Mouse (Mus musculus) limb, embryonic 14.5 days (tissue): ENCODE data around the gene Tmem266. TPM values are rescaled to one million over a fixed set of nuclear protein-coding genes. Genes with fewer than 3 reads are reported as not detected.

Source experiments
- ATAC-seq: fragments of 200-750 bp; cut with Nextera tagmentation; 2 replicates; pipeline ENCODE4 v1.8.0; 2017; ENCODE audit warnings: low read depth, moderate number of reproducible peaks, moderate TSS enrichment; ENCODE audit not compliant: low FRiP score
- DNase-seq: peaks from one replicate; pipeline ENCODE4 v3.0.0-alpha.2; 2015; ENCODE audit warnings: low spot score
- H3K27ac ChIP-seq: fragments of 300-500 bp; sonication (generic); replicated peaks from 2 replicates; pipeline ENCODE4 v1.5.1; 2014; ENCODE audit warnings: low read depth, mild to moderate bottlenecking, low read length, moderate library complexity, mixed read lengths
- H3K27me3 ChIP-seq: fragments of 300-500 bp; sonication (generic); 2 replicates; pipeline ENCODE4 v1.6.1; 2014; ENCODE audit warnings: low read length, mixed read lengths; ENCODE audit not compliant: control insufficient read depth, insufficient read depth
- H3K36me3 ChIP-seq: fragments of 300-500 bp; sonication (generic); 2 replicates; pipeline ENCODE4 v1.6.1; 2014; ENCODE audit warnings: mild to moderate bottlenecking, low read length, moderate library complexity, mixed read lengths; ENCODE audit not compliant: control insufficient read depth, insufficient read depth
- H3K4me1 ChIP-seq: fragments of 300-500 bp; sonication (generic); 2 replicates; pipeline ENCODE4 v1.6.1; 2014; ENCODE audit warnings: antibody characterized with exemption, low read length, mixed read lengths; ENCODE audit not compliant: control insufficient read depth, insufficient read depth
- H3K4me2 ChIP-seq: fragments of 300-500 bp; sonication (generic); replicated peaks from 2 replicates; pipeline ENCODE4 v1.6.1; 2014; ENCODE audit warnings: low read depth, mild to moderate bottlenecking, low read length, moderate library complexity; ENCODE audit not compliant: severe bottlenecking
- H3K4me3 ChIP-seq: fragments of 300-500 bp; sonication (generic); replicated peaks from 2 replicates; pipeline ENCODE4 v1.5.1; 2014; ENCODE audit warnings: low read length
- H3K9ac ChIP-seq: fragments of 300-500 bp; sonication (generic); 2 replicates; pipeline ENCODE4 v1.6.1; 2014; ENCODE audit warnings: mild to moderate bottlenecking, low read depth, low read length, moderate library complexity; ENCODE audit not compliant: severe bottlenecking
- H3K9me3 ChIP-seq: fragments of 300-500 bp; sonication (generic); 2 replicates; pipeline ENCODE4 v1.6.1; 2016; ENCODE audit warnings: low read length; ENCODE audit not compliant: control insufficient read depth
- POLR2A ChIP-seq: fragments of 200-500 bp; IDR thresholded peaks from 2 replicates; pipeline ENCODE4 v1.8.0; 2012; ENCODE audit warnings: inconsistent platforms, mild to moderate bottlenecking, moderate library complexity, borderline replicate concordance; ENCODE audit not compliant: insufficient read depth, insufficient read length; ENCODE audit errors: extremely low read depth
- whole genome bisulfite sequencing: fragments of 180-500 bp; shearing (Covaris S2); extraction: QIAGEN DNeasy Blood & Tissue Kit; methylation state at CpG from one replicate; pipeline ENCODE4 v1.1.7; 2014; 5-methylcytosine and 5-hydroxymethylcytosine counted together
- polyA plus RNA-seq, 2 experiments: library from polyadenylated mRNA; depleted of rRNA in 1 of 2; stranded (reverse) in 1 of 2; unstranded in 1 of 2; fragments of >200 nt; fragmentation: Nextera tagmentation in 1 of 2; extraction: Ambion mirVana in 1 of 2; gene quantifications; 2 replicates each; pipeline versions ENCODE4 v1.2.1 to v1.2.3; 2012 to 2014

Gene Tmem266
- polyA plus RNA-seq, 2 experiments, result 0.40 to 1.3 TPM

GRCm38 (mm10) chr9:55439206-55439780 lies 112.6 kb downstream of the Tmem266 start:
- Histone ChIP-seq H3K9ac (no peak overlapping the region), H3K9me3 (no peaks in the 10 kb centered on the region), H3K4me1 (0 out of 2 replicates have a peak, but pooled peaks cover 4% of the 10 kb centered on the region), H3K4me2 (no peak overlapping the region), H3K36me3 (no peaks in the 10 kb centered on the region), H3K4me3 (no peak overlapping the region), H3K27me3 (no peaks in the 10 kb centered on the region), H3K27ac (no peak overlapping the region)
- no peak for ATAC-seq
- DNase-seq, result no peak
- TF ChIP-seq POLR2A, result no peak
- 83% methylated on average over 5 of the region's 5 CpGs for WGBS

GRCm38 (mm10) chr9:55447509-55447908 lies 120.8 kb downstream of the Tmem266 start:
- H3K36me3 ChIP-seq, result no peaks in the 10 kb centered on the region
- H3K27ac ChIP-seq, result no peak overlapping the region
- no peaks in the 10 kb centered on the region for H3K9me3 ChIP-seq
- 88% methylated on average over 4 of the region's 4 CpGs for WGBS
- H3K9ac ChIP-seq, result no peak overlapping the region
- H3K27me3 ChIP-seq, result no peaks in the 10 kb centered on the region
- no peak overlapping the region for H3K4me2 ChIP-seq
- DNase-seq, result no peak
- no peak for ATAC-seq
- no peak for TF ChIP-seq POLR2A
- H3K4me1 ChIP-seq, result peaks cover 23% of the 10 kb centered on the region
- no peak overlapping the region for H3K4me3 ChIP-seq

DNA sequence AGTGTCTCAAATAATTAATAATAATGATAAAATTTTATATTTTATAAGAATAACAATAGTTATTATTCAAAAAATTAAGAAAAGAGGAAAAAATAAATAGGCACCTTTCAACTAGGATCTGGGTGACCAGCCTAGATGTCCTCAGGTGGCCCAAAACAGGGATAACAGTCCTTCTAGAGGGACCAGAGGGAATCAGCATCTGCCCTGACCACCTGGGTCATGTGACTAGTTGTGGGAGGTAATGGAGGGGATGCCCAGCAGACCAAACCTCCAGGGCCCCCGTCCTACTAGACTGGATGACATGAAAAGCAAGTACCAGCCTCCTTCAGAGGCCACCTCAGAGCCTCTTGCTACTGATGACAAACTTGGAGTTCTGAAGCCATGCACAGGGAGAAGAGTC lies 122.4 kb downstream of the Tmem266 start:
- 56% methylated on average over 1 of the region's 1 CpGs for WGBS
- no peak overlapping the region for H3K4me3 ChIP-seq
- H3K27ac ChIP-seq, result peak overlapping the region; percentile 62
- H3K4me2 ChIP-seq, result no peak overlapping the region
- peaks cover 19% of the 10 kb centered on the region for H3K4me1 ChIP-seq
- no peaks in the 10 kb centered on the region for H3K9me3 ChIP-seq
- ATAC-seq, result no peak
- no peak overlapping the region for H3K9ac ChIP-seq
- TF ChIP-seq POLR2A, result no peak
- no peaks in the 10 kb centered on the region for H3K36me3 ChIP-seq
- no peaks in the 10 kb centered on the region for H3K27me3 ChIP-seq
- DNase-seq, result no peak

DNA sequence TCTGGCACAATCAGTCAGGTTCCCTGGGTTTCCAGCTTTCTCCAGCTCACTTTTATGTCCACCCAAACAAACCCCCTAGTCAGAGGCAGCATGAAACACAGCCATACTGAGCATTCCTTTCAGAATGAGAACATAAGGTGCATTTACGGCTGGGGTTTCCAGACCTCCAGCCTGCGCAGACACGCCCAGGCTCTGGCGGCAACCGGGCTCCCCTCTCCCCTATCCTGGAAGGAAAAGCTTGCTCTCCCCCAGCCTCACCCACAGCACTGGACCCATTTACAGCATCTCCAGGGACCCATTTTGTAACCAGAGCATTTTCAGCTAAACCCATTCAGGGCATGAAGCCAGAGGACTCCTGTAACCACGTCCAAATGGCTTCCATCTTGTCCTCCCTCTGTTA lies 123.3 kb downstream of the Tmem266 start:
- Histone ChIP-seq H3K9me3 (no peaks in the 10 kb centered on the region), H3K36me3 (no peaks in the 10 kb centered on the region), H3K4me2 (peak overlapping the region; percentile 9; the same call in 1 of the 2 replicates), H3K9ac (no peak overlapping the region), H3K4me3 (no peak overlapping the region), H3K4me1 (peaks cover 19% of the 10 kb centered on the region), H3K27ac (peak overlapping the region; percentile 62), H3K27me3 (no peaks in the 10 kb centered on the region)
- peak; percentile 72 for DNase-seq
- 21% methylated on average over 6 of the region's 6 CpGs for WGBS
- peak; percentile 85 for ATAC-seq
- no peak for TF ChIP-seq POLR2A

DNA sequence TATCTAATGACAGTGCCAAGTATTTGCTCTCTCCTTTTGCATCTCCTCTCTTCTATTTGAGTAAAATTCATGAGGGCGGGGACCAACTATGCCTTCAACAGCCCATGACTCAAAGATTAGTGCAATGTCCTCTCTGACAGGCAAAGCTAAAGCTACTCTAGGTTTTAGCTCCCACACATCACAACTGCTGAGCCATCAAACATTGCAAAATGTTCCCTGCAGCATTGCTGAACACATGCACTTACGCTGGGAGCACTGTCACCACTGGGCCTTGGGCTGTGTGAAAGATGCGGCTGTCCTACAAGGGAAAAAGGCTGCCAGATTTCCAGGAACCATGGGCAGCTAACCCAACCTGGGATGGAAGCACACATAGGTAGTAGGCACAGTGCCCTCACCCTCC lies 124.7 kb downstream of the Tmem266 start:
- H3K9me3 ChIP-seq, result no peaks in the 10 kb centered on the region
- no peak overlapping the region for H3K27ac ChIP-seq
- H3K27me3 ChIP-seq, result no peaks in the 10 kb centered on the region
- TF ChIP-seq POLR2A, result no peak
- no peaks in the 10 kb centered on the region; the same call in 1 of the 2 replicates for H3K36me3 ChIP-seq
- H3K4me3 ChIP-seq, result no peak overlapping the region
- H3K4me2 ChIP-seq, result no peak overlapping the region
- H3K4me1 ChIP-seq, result peaks cover 19% of the 10 kb centered on the region
- H3K9ac ChIP-seq, result no peak overlapping the region
- WGBS, result 96% methylated on average over 3 of the region's 3 CpGs
- ATAC-seq, result no peak
- DNase-seq, result no peak
